ENCODE assay signal across 33 mouse cellular contexts in genomic region chr16:23095581-23095980, GRCm38 (mm10). TPM values are rescaled to one million over a fixed set of nuclear protein-coding genes. Genes with fewer than 3 reads are reported as not detected.
"Had no signal": no experiment of that assay in that cellular context is flagged by ENCODE, and none has a peak within 500 bp of the region (broad histone marks: within the 10 kb centered on the region; RNA-seq: fewer than 3 reads in every experiment).

No protein-coding gene starts in this region.

RNA-seq across cellular contexts. Expression of gene Rfc4, which starts 32.0 kb away (rescaled TPM):
- polyA plus RNA-seq: liver, adult 2 months had no signal

RNA-seq across cellular contexts. Expression of gene Kng1, which starts 37.9 kb away (rescaled TPM):
- total RNA-seq: left cerebral cortex, postnatal 10 days; left cerebral cortex, postnatal 14 days; left cerebral cortex, postnatal 25 days; left cerebral cortex, postnatal 36 days; left cerebral cortex, postnatal 4 days; megakaryocyte progenitor cell, adult 5-6 weeks; megakaryocyte-erythroid progenitor cell, adult 5-6 weeks; midbrain, postnatal 0 days; monocyte, adult 5-6 weeks had no signal
- polyA plus RNA-seq: limb, embryonic 10.5 days; macrophage; midbrain, embryonic 10.5 days; midbrain, embryonic 11.5 days; midbrain, embryonic 12.5 days; midbrain, embryonic 14.5 days; midbrain, embryonic 15.5 days; midbrain, embryonic 16.5 days; midbrain, postnatal 0 days; myocyte; neural tube, embryonic 11.5 days had no signal

RNA-seq across cellular contexts. Expression of gene Adipoq, which starts 50.8 kb away (rescaled TPM):
- total RNA-seq: left cerebral cortex, postnatal 10 days; left cerebral cortex, postnatal 14 days; left cerebral cortex, postnatal 25 days; left cerebral cortex, postnatal 36 days; left cerebral cortex, postnatal 4 days; megakaryocyte progenitor cell, adult 5-6 weeks; megakaryocyte-erythroid progenitor cell, adult 5-6 weeks; midbrain, postnatal 0 days; monocyte, adult 5-6 weeks had no signal
- polyA plus RNA-seq: limb, embryonic 10.5 days; limb, embryonic 11.5 days; limb, embryonic 12.5 days; limb, embryonic 15.5 days; liver, adult 2 months; liver, embryonic 11.5 days; liver, embryonic 12.5 days; liver, embryonic 13.5 days; liver, embryonic 14.5 days; liver, embryonic 15.5 days; liver, embryonic 16.5 days; liver, postnatal 0 days; lung, embryonic 14.5 days; lung, postnatal 0 days; macrophage; midbrain, embryonic 10.5 days; midbrain, embryonic 11.5 days; midbrain, embryonic 12.5 days; midbrain, embryonic 14.5 days; midbrain, embryonic 15.5 days; midbrain, embryonic 16.5 days; midbrain, postnatal 0 days; myocyte; neural tube, embryonic 11.5 days; neural tube, embryonic 12.5 days had no signal
